Mouse (Mus musculus) erythroblast, adult 5-6 weeks (primary cell): ENCODE data around the gene Ifit1. TPM values are rescaled to one million over a fixed set of nuclear protein-coding genes. Genes with fewer than 3 reads are reported as not detected.

Experiments
- ATAC-seq: replicated peaks from 2 replicates; pipeline ENCODE4 v1.8.0; 2016; ENCODE audit warnings: moderate number of reproducible peaks, mild to moderate bottlenecking, moderate TSS enrichment, inconsistent platforms; ENCODE audit not compliant: poor library complexity, low FRiP score, severe bottlenecking
- total RNA-seq, 2 experiments: library from RNA; stranded (forward) in 1 of 2; stranded (reverse) in 1 of 2; fragments of 150-400 nt in 1 of 2; fragments of 200-764, 138-1000 nt in 1 of 2; gene quantifications; 2 replicates each; pipeline versions ENCODE4 v1.2.3 to v1.2.4; 2015 to 2017; ENCODE audit warnings: low replicate concordance in 2 of 2

The Ifit1 gene
- total RNA-seq, 2 experiments from 2014 or later: 45.0 to 46.1 TPM

GRCm38 (mm10) chr19:34650276-34650675 lies 9.6 kb downstream of the Ifit1 start:
- ATAC-seq: no peak

GRCm38 (mm10) chr19:34650997-34651396 lies 10.3 kb downstream of the Ifit1 start:
- ATAC-seq: peak; percentile 67

GRCm38 (mm10) chr19:34655227-34655805 lies 14.6 kb downstream of the Ifit1 start:
- no peak for ATAC-seq

- ATAC-seq: peak; percentile 91
Measured at GRCm38 (mm10) chr19:34656511-34657298, 16.0 kb downstream of the Ifit1 start.

GRCm38 (mm10) chr19:34662067-34662507 lies 21.4 kb downstream of the Ifit1 start:
- peak; percentile 92 for ATAC-seq

GRCm38 (mm10) chr19:34662740-34663139 lies 22.1 kb downstream of the Ifit1 start:
- ATAC-seq: 0 out of 2 replicates have a peak, but pooled peaks have one; percentile 27

GRCm38 (mm10) chr19:34666127-34666526 lies 25.5 kb downstream of the Ifit1 start:
- ATAC-seq: peak; percentile 59; the same call in 1 of the 2 replicates

GRCm38 (mm10) chr19:34673476-34673875 lies 32.8 kb downstream of the Ifit1 start:
- ATAC-seq: no peak

GRCm38 (mm10) chr19:34678428-34678827 lies 37.8 kb downstream of the Ifit1 start:
- no peak for ATAC-seq

GRCm38 (mm10) chr19:34684857-34685256 lies 44.2 kb downstream of the Ifit1 start:
- no peak for ATAC-seq

- no peak for ATAC-seq
Measured at GRCm38 (mm10) chr19:34685530-34685929, 44.9 kb downstream of the Ifit1 start.

GRCm38 (mm10) chr19:34691402-34691801 lies 50.7 kb downstream of the Ifit1 start:
- ATAC-seq: no peak

GRCm38 (mm10) chr19:34696352-34696986 lies 55.8 kb downstream of the Ifit1 start:
- no peak for ATAC-seq

GRCm38 (mm10) chr19:34697461-34697860 lies 56.8 kb downstream of the Ifit1 start:
- ATAC-seq: no peak

- ATAC-seq: no peak
Measured at GRCm38 (mm10) chr19:34698432-34698831, 57.8 kb downstream of the Ifit1 start.

GRCm38 (mm10) chr19:34698852-34699251 lies 58.2 kb downstream of the Ifit1 start:
- no peak for ATAC-seq

GRCm38 (mm10) chr19:34699300-34699699 lies 58.6 kb downstream of the Ifit1 start:
- ATAC-seq: no peak
